Mouse (Mus musculus): ENCODE measurements around the gene Gm4767. TPM values are rescaled to one million over a fixed set of nuclear protein-coding genes. Genes with fewer than 3 reads are reported as not detected.
A peak's percentile ranks its signal among the peaks of the same experiment; 100 is the strongest.
"Not testable (repeated sequence)": the region's sequence is repeated elsewhere in the genome, so short reads cannot be mapped to it uniquely, and the experiment has no call there.

The Gm4767 gene
- 1 to 10 TPM; 2.2 to 2.4 TPM for total RNA-seq (2021)
- long read RNA-seq, experiment 1, partial matches to known transcripts: 0 of 1 reads
- long read RNA-seq, experiment 1, other reads (novel, unspliced or antisense): 1 of 1 reads
- long read RNA-seq, experiment 2: 0 reads

- intact Hi-C loops (cut with DNase I): not testable (repeated sequence)
- peak; percentile 0 to 1 for DNase-seq (ENCODE audit: low spot score in 2 of 2)
These were observed at the start of gene Gm4767 for GRCm38 (mm10) chr10:81811899-81812298. Gm4767 (plus strand) TSS chr10:81812186.

GRCm38 (mm10) chr10:81770506-81771403 is 41.2 kb upstream of the Gm4767 start, which contains the start of gene Gm3055:
Gm3055 (minus strand) TSS chr10:81771161.
- DNase-seq (ENCODE audit: low spot score in 2 of 2); intact Hi-C loops (cut with DNase I): not testable (repeated sequence)

GRCm38 (mm10) chr10:81771404-81771777 is 40.6 kb upstream of the Gm4767 start:
- DNase-seq (ENCODE audit: low spot score in 2 of 2); intact Hi-C loops (cut with DNase I): not testable (repeated sequence)

GRCm38 (mm10) chr10:81846219-81846618 is 34.2 kb downstream of the Gm4767 start:
- DNase-seq (ENCODE audit: low spot score in 2 of 2); intact Hi-C loops (cut with DNase I): not testable (repeated sequence)

GRCm38 (mm10) chr10:81863409-81864407 is 51.7 kb downstream of the Gm4767 start, which contains the start of gene Gm32687:
Gm32687 (plus strand) TSS chr10:81863934.
- DNase-seq (ENCODE audit: low spot score in 2 of 2); intact Hi-C loops (cut with DNase I): not testable (repeated sequence)

Other genes with a start within 250 kb of the Gm4767 start
- 10 to 100 TPM; 14.1 to 15.9 TPM for gene Tle2, start 237.6 kb upstream of the Gm4767 start, total RNA-seq (2021)
- gene Tle6, start 211.1 kb upstream of the Gm4767 start, total RNA-seq (2021): 1 to 10 TPM; 1.3 to 2.7 TPM
- gene BC025920, start 205.9 kb upstream of the Gm4767 start, total RNA-seq (2021): 1 to 10 TPM; 1.9 to 2.2 TPM
- gene Sirt6, start 184.4 kb upstream of the Gm4767 start, total RNA-seq (2021): 10 to 100 TPM; 23.6 to 25.1 TPM
- 10 to 100 TPM; 31.9 to 34.5 TPM for gene Ankrd24, start 183.6 kb upstream of the Gm4767 start, total RNA-seq (2021)
- gene Gm10778, start 163.1 kb upstream of the Gm4767 start, total RNA-seq (2021): 1 to 10 TPM; 4.8 TPM
- 10 to 100 TPM; 10.1 to 11.3 TPM for gene Zfp433, start 107.4 kb upstream of the Gm4767 start, total RNA-seq (2021)
- gene Gm3055, start 41.0 kb upstream of the Gm4767 start, total RNA-seq (2021): 1 to 10 TPM; 6.4 to 6.8 TPM
- gene Gm32687, start 51.7 kb downstream of the Gm4767 start, total RNA-seq (2021): 1 to 10 TPM; 2.9 to 3.1 TPM
- gene Zfp781, start 118.3 kb downstream of the Gm4767 start, total RNA-seq (2021): 1 to 10 TPM; 2.4 to 2.5 TPM
- 1 to 10 TPM; 7.8 to 8.1 TPM for gene Zfp873, start 235.9 kb downstream of the Gm4767 start, total RNA-seq (2021)

Measured in left cerebral cortex, postnatal 14 days (tissue).